Mouse (Mus musculus): ENCODE measurements around the gene Naa50.

The Naa50 gene

DNA sequence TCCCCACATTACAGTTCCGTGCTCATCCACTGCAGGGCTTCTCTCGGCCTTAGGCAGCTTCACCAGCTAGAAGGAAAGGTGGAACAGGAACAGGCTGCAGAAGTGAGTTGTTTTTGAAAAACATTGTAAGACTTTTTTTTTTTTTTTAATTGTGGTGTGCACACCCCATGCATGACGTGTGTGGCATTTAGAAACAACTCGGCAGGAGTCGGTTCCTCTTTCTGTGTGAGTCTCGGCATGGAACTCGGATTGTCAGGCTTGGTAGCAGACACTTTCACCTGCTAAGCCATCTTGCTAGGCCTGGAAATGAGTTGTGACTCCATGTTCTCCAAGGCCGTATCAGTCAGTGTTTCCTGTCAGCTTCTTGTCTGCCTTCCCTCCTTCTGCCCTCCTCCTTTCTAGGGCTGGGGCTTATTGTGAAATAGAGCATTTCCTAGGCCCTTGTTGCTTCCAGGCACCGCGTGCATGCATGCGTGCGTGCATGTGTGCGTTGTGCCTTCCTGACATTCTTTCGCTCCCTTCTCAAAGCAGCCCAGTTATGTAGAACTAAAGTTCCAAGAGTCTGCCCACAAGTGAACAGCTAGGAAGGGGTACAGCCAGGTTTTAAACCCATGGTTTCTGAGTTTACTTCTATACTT is 59.6 kb downstream of the Naa50 start:
- in situ Hi-C loops (cut with MboI; ENCODE audit: low sequenced_read_pairs) = no loop called here

DNA sequence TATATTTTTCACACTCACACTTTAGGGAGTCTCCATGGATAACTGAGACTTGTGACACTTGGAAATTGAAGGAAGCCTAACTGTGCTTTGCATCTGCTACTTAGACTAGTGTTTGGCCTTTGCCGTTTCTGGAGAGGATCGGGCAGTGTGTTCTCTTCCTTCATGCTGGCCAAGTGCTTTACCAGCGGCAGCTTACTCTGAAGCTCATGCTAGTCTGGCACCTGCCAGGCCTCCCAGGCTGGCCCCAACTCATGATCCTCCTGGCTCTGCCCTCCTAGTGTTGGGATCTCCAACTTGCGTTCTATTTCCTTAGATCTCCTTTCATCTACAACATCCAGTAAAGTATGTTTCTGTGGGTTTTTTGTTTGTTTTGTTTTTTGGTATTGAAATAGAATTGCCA is 60.5 kb downstream of the Naa50 start:
- in situ Hi-C loops (cut with MboI; ENCODE audit: low sequenced_read_pairs) = no loop called here

GRCm38 (mm10) chr16:44204331-44204730 is 64.7 kb downstream of the Naa50 start:
- in situ Hi-C loops (cut with MboI; ENCODE audit: low sequenced_read_pairs) = no loop called here

- in situ Hi-C loops (cut with MboI; ENCODE audit: low sequenced_read_pairs) = no loop called here
Measured at GRCm38 (mm10) chr16:44205973-44206372, 66.3 kb downstream of the Naa50 start.

DNA sequence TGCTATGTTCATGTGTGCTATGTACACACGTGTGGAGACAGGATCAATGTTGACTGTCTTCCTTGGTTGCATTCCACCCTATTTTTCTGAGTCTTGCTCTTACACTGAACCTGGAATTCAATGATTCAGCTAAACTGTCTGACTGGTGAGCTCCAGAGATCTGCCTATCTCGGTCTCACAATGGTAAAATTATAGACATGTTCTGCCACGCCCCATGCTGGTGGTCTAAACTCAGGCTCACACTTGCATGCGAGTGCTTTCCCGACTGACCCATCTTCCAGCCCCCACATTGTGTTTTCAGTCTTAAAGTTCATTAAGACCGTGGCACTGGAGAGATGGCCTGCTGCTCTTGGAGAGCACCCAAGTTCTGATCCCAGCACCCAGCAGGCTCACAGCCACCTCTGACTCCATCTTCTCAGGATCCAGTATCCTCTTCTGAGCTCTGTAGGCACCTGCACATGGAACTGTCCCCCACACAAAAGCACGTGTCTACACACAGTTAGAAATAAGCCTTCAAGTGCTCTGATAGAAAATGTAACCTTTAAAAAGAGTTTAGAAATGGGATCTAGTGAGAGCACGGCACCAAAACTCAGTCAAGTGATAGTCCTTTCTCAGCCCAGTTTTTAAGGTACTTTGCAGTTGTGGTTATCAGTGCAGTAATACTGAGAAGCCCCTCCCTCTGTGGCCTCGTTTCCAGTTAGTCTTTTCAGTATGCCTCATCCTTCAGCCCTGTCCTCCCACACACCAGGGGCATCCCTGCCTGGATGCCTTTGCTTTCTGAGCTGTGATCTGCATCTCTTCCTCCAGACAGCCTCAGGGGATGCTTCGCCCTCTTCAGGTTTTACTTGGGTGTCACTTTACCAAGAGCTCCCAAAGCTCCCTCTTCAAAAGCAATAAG is 70.8 kb downstream of the Naa50 start:
- in situ Hi-C loops (cut with MboI; ENCODE audit: low sequenced_read_pairs) = no loop called here

DNA sequence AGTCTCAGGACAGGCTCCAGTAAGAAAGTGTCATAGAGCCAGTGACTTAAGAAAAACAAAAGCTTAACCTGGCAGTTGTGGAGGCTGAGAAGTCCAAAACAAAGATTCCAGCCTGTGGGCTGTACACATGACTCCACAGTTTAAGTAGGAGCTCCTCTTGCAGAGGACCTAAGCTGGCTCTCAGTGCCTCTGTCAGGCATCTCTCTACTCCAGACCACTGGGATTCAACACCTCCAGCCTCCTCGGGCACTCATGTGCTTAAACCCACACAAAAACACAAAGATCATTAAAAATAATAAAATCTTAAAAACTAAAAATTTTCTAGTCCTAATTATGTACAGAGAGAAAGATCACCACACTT is 71.4 kb downstream of the Naa50 start:
- in situ Hi-C loops (cut with MboI; ENCODE audit: low sequenced_read_pairs) = no loop called here

DNA sequence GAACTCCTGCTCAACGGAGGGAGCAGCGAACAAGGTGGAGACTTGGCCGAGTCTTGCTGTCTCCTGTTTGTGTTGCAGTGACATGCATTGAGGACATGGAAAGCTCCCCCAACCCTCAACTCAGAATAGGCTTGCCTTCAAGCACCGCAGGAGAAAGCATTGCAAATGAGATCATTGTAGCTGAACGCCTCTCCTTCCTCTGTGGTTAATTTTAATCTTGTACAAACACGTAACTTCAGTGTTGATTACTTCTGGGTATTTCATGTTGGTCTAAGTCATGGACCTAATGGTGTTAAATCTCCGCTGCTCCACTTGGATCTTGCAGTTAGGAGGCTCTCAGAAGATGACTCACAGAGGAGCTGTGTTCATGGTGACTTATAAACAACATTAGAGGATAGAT is 73.1 kb downstream of the Naa50 start:
- in situ Hi-C loops (cut with MboI; ENCODE audit: low sequenced_read_pairs) = no loop called here
